Mouse (Mus musculus): ENCODE data around the gene Nhlrc2. TPM values are rescaled to one million over a fixed set of nuclear protein-coding genes. Genes with fewer than 3 reads are reported as not detected.

Nhlrc2 gene
- polyA plus RNA-seq, 1 experiment from 2014 or later = 18.4 TPM

DNA sequence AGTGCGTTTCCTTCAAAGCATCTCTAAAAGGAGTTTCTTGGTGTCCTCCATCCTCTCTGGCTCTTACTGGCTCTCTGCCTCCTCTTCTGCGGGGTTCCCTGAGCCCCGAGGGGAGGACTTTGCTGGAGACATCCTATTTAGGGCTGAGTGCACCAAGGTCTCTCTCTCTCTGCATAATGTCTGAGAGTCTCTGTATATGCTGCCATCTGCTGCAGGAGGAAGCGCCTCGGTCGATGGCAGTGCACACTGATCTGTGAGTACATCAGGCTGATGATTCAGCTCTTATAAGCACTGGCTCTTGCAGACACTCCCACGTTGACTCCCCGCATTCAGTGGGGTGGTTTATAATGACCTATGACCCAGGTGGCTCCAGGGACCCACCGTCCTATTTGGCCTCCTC is 70.8 kb downstream of the Nhlrc2 start:
- ATAC-seq (no peak), DNase-seq (ENCODE audit: low read depth, low spot score) (no peak)
- H3K27me3 ChIP-seq = peaks cover 40% of the 10 kb centered on the region
- ChIA-PET CTCF (no interaction called here), POLR2A (interaction anchor here (1.2 kb wide), 1 partner anchor 11 kb away, joined by 3 read pairs; no protein-coding TSS in a partner anchor)
- in situ Hi-C loops (cut with MboI; ENCODE audit: low pct_unique_long_range_greater_than_20kb) = no loop called here
- no peak for TF ChIP-seq CTCF (IDR thresholded peaks at IDR 0.05)

DNA sequence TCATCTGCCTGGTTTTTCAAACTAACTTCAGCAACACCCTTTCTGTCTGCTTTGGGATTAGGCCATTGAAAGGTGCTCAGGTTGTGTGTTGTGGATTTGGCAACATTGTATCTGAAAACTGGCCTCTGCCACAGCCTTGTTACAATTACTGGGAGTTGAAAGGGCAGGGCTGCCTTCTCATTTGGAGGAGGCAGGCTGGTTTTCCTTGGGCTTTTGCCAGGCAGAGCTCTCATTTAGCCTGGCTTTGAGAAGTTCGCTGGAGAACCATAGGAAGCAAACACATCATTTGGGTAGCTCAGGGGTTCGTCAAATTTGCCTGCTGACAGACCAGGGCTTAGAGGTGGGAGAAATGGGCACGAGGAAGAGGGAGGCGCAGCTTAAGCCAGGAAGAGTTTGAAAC is 71.5 kb downstream of the Nhlrc2 start:
- ChIA-PET POLR2A (interaction anchor here (1.2 kb wide), 1 partner anchor 11 kb away, joined by 3 read pairs; no protein-coding TSS in a partner anchor), CTCF (no interaction called here)
- in situ Hi-C loops (cut with MboI; ENCODE audit: low pct_unique_long_range_greater_than_20kb) = no loop called here
- peaks cover 40% of the 10 kb centered on the region for H3K27me3 ChIP-seq
- DNase-seq (ENCODE audit: low read depth, low spot score) = no peak
- ATAC-seq = no peak
- TF ChIP-seq CTCF (IDR thresholded peaks at IDR 0.05) = no peak

DNA sequence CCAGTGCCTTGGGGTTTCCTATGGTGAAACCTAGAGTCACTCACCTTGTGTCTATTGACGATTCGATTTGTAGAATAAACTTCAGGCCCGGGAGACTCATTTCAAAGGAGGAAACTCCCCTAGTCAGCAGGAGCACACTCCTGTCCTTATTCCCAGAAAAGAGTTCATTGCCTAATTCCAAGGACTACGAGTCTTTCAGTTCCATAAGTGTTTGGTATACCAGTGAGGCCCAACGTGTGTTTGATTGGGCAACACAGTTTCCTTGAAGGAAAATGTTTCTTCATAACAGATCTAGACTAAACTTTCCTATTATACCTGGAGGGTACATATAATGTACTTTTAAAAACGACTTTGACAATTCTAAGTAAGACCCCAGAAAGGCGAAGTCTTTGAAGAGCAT is 73.8 kb downstream of the Nhlrc2 start:
- TF ChIP-seq CTCF (IDR thresholded peaks at IDR 0.05) = no peak
- no peak for DNase-seq (ENCODE audit: low read depth, low spot score)
- ATAC-seq = no peak
- CTCF ChIA-PET = no interaction called here
- POLR2A ChIA-PET = no interaction called here
- in situ Hi-C loops (cut with MboI; ENCODE audit: low pct_unique_long_range_greater_than_20kb) = no loop called here
- H3K27me3 ChIP-seq = peaks cover 42% of the 10 kb centered on the region

DNA sequence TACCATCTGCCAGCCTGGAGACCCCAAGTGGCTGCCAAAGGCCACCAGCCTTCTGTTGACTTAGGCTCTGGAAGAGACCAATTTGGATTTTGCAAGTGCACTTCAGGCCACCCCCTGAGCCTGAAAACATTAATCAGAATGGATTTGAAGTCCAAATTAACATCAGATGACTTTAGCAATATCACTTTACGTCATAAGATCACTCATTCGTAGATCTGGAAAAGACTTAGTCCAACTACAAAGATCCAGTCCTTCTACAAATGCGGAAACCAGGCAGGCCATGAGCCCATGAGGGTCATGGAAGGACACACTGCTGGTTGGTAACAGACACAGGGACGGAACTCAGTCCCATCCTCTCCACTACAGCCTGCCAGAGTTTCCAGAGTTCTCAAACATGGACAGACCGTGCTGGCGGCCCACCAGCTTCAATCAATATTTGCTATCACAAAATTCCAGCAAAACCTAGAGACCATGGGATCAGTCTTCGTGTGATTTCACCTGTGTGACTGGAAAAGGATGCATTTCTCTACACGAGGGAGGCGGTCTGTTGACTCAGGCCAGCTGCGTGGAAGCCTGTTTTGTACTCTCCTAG is 79.9 kb downstream of the Nhlrc2 start:
- no peak for ATAC-seq
- in situ Hi-C loops (cut with MboI; ENCODE audit: low pct_unique_long_range_greater_than_20kb) = no loop called here
- CTCF ChIA-PET = no interaction called here

DNA sequence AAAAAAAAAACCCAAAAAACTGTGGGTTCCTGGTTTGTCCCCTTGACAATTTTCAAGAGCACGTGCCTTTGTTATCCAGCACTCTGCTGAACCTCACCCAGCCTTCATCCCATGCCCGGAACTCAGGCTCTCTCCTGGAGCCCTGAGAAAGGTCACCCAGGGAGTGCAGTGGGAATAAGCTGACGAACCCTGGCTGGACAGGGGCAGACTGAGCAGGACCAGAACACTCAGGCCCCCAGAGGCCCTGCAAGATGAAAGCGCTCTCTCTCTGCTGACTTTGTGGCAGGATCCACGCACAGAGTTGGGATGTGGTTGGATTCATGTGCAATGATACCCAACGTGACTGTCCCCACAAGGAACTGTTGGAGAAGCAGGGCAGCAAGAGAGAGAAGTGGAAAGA is 81.6 kb downstream of the Nhlrc2 start:
- TF ChIP-seq CTCF (IDR thresholded peaks at IDR 0.05) = no peak
- peaks cover 62% of the 10 kb centered on the region for H3K27me3 ChIP-seq
- ChIA-PET POLR2A (no interaction called here), CTCF (no interaction called here)
- in situ Hi-C loops (cut with MboI; ENCODE audit: low pct_unique_long_range_greater_than_20kb) = no loop called here
- DNase-seq (ENCODE audit: low read depth, low spot score) (no peak), ATAC-seq (no peak)

More for the DNA sequence above, 79.9 kb downstream of the Nhlrc2 start:
- DNase-seq (ENCODE audit: low read depth, low spot score) = no peak
- peaks cover 54% of the 10 kb centered on the region for H3K27me3 ChIP-seq
- no peak for TF ChIP-seq CTCF (IDR thresholded peaks at IDR 0.05)
- POLR2A ChIA-PET = no interaction called here

DNA sequence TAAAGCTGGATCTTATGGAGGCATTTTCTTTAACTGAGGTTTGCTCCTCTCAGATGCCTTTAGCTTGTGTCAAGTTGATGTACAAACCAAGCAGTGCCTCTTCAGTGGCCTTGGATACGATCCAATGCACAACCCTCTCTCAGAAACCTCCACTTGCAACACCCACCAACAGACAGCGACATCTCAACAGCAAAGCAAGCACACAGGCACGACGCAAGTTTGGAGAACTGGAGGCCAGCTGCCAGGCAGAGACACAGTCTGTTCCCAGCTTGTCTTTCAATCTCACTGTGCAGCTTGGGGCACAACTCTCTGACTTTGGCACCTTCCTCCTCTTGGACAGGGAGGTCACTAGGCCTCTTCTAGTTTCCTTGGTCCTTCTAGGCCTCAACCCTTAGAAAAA is 83.0 kb downstream of the Nhlrc2 start:
- POLR2A ChIA-PET = no interaction called here
- H3K27me3 ChIP-seq = peaks cover 64% of the 10 kb centered on the region
- TF ChIP-seq CTCF (IDR thresholded peaks at IDR 0.05) = no peak
- ATAC-seq = no peak
- DNase-seq (ENCODE audit: low read depth, low spot score) = no peak
- CTCF ChIA-PET = no interaction called here
- in situ Hi-C loops (cut with MboI; ENCODE audit: low pct_unique_long_range_greater_than_20kb) = no loop called here

DNA sequence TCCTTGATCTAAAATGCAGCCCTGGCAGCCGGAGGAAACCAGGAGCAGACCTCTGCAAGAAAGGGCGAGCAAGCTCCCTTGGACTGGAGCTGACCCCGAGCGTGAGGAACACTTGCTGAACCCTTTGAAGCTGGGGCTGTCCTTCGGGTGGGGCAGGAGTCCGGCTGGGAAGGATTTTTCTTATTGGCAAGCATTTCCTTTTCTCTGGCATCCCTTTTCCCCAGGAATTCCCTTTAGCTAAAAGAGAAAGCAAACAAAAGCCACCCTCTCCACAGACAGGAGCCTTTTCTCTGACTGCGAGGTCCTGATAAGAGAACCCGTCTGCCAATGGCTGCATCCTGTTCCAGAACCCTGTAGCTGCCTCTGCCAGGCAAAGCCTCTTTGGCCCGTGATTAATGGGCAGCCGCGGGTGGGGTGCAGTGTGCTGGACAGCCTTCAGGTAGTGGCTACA is 83.4 kb downstream of the Nhlrc2 start:
- no peak for DNase-seq (ENCODE audit: low read depth, low spot score)
- POLR2A ChIA-PET = no interaction called here
- ATAC-seq = no peak

DNA sequence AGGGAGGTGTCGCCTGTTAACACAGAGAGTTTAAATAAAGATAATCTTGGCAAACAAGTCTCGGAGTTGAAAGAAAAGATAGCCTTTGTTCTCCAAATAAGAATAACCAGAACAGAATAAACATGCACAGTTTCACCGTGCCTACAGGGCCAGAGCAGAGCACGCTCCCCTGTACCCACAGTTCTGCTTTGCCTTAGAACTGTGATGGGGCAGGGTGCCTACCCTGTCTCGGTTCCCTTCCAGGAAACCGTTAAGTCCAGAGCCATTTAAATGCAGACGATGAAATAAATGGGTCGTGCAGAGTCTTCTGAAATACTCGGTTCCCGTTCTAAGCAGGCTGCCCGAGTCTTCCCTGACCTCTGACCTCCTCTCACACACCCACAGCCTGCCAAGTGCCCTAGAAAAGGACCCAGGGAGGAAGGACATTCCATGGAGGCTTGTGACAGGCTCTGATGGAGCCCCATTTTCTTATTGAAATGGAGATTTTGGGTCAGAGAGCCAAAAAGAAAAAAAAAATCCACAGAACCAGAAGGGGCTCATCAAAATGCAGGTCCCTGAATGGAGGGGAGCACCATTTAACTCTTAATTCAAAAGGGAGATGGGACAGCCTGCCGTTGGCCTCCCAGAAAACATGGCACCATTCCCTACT is 89.1 kb downstream of the Nhlrc2 start:
- ChIA-PET POLR2A (no interaction called here), CTCF (no interaction called here)
- ATAC-seq (no peak), DNase-seq (ENCODE audit: low read depth, low spot score) (no peak)
- H3K27me3 ChIP-seq = peaks cover 71% of the 10 kb centered on the region
- no peak for TF ChIP-seq CTCF (IDR thresholded peaks at IDR 0.05)
- in situ Hi-C loops (cut with MboI; ENCODE audit: low pct_unique_long_range_greater_than_20kb) = no loop called here

More for the DNA sequence above, 83.4 kb downstream of the Nhlrc2 start:
- CTCF ChIA-PET = no interaction called here
- in situ Hi-C loops (cut with MboI; ENCODE audit: low pct_unique_long_range_greater_than_20kb) = no loop called here
- TF ChIP-seq CTCF (IDR thresholded peaks at IDR 0.05) = no peak
- peaks cover 64% of the 10 kb centered on the region for H3K27me3 ChIP-seq

DNA sequence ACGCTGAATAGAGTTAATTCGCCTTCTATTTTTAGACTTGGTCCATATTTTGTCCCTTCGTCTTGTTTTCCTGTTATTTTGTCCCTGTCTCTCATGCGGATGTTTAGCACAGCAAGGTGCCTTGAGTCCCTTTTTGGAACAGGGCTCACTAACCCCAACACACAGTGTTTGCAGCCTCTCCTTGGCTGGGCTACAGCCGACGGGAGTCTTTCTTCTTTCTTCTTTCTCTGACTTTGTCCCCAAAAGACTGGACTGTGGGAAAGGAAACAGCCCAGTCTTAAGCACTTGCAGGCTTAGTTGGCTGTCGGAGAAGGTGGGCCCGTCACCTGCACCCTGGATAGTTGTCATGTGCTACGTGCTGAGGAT is 89.6 kb downstream of the Nhlrc2 start:
- in situ Hi-C loops (cut with MboI; ENCODE audit: low pct_unique_long_range_greater_than_20kb) = no loop called here
- DNase-seq (ENCODE audit: low read depth, low spot score) (no peak), ATAC-seq (no peak)
- H3K27me3 ChIP-seq = peaks cover 71% of the 10 kb centered on the region
- ChIA-PET POLR2A (no interaction called here), CTCF (no interaction called here)
- TF ChIP-seq CTCF (IDR thresholded peaks at IDR 0.05) = no peak

DNA sequence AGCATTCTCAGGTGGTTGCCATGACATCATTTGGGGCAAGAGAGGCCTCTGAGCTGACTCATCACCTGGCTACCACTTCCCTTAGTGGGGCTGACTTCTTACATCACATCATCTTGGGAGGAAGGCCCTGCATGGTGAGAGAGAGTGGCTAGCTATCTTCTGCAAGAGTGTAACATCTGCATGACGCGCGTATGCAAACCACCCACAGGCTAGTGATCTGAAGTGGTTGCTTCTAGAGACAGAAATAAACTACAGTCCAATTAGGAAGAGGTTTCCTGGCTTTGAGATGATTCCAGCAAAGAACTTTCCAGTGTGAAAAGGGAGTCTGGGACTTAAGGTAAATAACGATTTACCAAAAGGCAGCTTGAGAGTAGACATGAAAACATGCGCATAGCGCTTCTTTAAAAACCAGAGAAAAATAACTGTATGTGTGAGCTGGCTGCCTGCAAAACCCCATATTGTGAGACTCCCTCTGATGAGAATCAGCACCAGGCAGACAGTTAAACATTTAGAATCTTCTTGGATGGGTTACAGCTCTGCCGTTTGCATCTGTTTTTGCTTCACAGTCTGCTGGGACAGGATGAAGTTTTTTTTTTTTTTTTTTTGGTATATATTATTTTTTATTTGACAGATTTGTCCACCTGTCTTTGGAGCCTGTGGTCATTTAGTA is 99.5 kb downstream of the Nhlrc2 start:
- no peak for ATAC-seq
- no peak for DNase-seq (ENCODE audit: low read depth, low spot score)
- ChIA-PET POLR2A (interaction anchor here (0.7 kb wide), 1 partner anchor 22 kb away, joined by 4 read pairs; no protein-coding TSS in a partner anchor), CTCF (no interaction called here)
- peaks cover 75% of the 10 kb centered on the region for H3K27me3 ChIP-seq
- in situ Hi-C loops (cut with MboI; ENCODE audit: low pct_unique_long_range_greater_than_20kb) = no loop called here
- no peak for TF ChIP-seq CTCF (IDR thresholded peaks at IDR 0.05)

DNA sequence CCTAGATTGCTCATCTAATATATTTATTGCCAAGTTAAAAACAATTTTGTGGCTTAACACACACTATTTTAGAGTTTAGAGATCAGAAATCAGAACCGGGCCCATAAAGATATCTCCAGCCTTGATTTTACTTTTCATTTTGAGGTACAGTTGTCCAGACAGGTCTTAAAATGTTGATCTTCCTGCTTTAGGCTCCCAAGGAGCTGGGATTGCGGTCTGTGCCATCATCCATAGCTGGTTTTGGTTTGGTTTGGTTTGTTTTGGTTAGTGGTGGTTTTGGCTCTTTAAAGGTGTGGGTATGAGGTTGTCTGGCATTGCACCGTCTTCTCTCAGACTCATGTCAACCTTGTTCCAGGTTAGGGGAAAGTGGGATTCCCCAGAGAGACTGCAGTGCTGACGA is 103.2 kb downstream of the Nhlrc2 start:
- no peak for ATAC-seq
- ChIA-PET POLR2A (no interaction called here), CTCF (no interaction called here)
- in situ Hi-C loops (cut with MboI; ENCODE audit: low pct_unique_long_range_greater_than_20kb) = no loop called here
- DNase-seq (ENCODE audit: low read depth, low spot score) = no peak
- no peak for TF ChIP-seq CTCF (IDR thresholded peaks at IDR 0.05)
- peaks cover 85% of the 10 kb centered on the region for H3K27me3 ChIP-seq

All from Patski (cell line).